Mouse (Mus musculus): Measurements from ENCODE around the gene Sec23a. TPM values are rescaled to one million over a fixed set of nuclear protein-coding genes. Genes with fewer than 3 reads are reported as not detected.

Gene Sec23a
- total RNA-seq, 2 experiments from 2014 or later: 10.7 to 15.9 TPM

GRCm38 (mm10) chr12:59011275-59011843 lies 458 bp downstream of the Sec23a start:
- ATAC-seq (replicated peaks; ENCODE audit: low FRiP score, poor library complexity, severe bottlenecking): peak; percentile 60

GRCm38 (mm10) chr12:59010482-59010881 lies 1.3 kb downstream of the Sec23a start:
- no peak for ATAC-seq (replicated peaks; ENCODE audit: low FRiP score, poor library complexity, severe bottlenecking)

DNA sequence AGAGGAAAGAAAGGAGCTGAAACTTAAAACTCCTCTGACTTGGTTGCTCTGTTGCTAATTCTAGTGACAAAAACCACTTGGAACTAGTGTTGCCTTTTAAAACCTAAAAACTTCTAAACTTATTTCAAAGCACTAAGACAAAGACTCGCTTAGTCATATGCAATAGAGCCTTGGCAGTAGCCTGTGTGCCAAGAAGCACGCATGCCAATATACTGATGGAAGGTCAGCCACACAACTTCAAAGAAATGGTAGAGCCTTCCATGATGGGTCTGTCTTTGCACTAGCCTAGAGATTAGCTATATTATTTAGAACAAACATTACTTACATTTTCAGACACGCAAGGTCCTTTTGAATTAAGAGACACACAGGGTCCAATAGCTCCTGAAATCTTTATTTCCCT lies 26.1 kb downstream of the Sec23a start:
- ATAC-seq (replicated peaks; ENCODE audit: low FRiP score, poor library complexity, severe bottlenecking): no peak

DNA sequence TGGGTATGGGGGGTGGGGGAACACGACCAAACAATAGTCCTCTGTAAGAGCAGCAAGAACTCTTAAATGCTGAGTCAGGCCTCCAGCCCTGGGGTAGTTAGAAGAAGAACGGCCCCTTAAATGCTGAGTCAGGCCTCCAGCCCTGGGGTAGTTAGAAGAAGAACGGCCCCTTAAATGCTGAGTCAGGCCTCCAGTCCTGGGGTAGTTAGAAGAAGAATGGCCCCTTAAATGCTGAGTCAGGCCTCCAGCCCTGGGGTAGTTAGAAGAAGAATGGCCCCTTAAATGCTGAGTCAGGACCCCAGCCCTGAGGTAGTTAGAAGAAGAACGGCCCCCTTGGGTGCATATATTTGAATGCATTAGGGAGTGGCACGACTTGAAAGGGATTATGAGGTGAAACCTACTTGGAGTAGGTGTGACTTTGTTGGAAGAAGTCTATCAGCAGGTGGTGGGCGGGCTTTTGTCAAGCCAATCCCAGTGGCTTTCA lies 30.6 kb downstream of the Sec23a start:
- ATAC-seq (replicated peaks; ENCODE audit: low FRiP score, poor library complexity, severe bottlenecking): peak; percentile 83

DNA sequence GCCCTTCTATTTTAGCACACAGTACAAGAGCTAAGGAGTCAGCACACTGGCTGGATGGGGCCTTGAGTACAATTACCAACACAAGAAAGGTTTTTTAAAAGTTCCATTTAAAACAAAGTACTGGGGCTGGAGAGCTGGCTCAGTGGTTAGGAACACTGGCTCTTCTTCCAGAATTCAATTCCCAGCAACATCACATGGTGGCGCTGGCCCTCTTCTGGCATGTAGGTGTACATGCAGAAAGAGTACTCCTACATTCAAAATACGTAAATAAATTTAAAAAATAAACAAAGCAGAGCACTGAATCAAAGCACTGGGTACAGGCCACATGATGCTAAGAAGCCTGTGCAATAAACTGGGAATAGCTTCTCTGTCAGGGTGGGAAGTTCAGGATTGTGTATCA lies 34.9 kb downstream of the Sec23a start:
- no peak for ATAC-seq (replicated peaks; ENCODE audit: low FRiP score, poor library complexity, severe bottlenecking)

DNA sequence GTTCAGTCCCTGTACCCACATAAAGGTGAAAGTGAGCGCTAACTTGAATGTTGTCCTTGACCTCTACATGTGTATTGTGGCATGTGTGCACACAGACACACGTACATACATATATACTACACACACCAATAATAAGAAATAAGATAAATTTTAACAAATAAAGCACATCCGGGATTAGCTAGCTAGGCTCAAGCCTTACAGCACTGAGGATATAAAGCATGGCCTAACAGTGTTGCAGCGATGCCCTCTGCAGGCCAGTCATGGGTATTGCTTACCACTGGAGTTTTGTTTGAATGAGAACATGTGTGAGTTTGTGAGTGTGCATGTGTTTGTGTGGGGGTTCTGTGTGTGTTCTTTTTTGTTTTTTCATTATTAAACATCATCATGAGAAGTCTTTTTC lies 47.2 kb downstream of the Sec23a start:
- peak; percentile 70 for ATAC-seq (replicated peaks; ENCODE audit: low FRiP score, poor library complexity, severe bottlenecking)

DNA sequence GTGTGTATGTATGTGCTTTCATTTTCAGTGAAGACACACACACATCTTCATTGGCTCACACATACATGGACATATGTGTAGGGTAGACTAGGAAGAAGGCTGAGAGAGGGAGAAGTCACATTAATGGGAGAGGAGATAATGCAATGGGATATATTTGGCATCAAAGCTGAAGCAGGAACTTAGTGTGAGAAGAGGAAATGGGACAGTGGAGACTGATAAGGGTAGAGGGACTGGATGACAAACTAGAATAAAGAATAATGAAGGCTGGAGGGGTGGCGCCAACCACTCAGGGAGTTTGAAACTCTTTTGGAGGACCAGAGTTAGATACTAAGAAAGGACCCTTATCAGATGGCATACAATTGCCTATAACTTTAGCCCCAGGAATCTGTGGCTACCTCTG lies 51.0 kb downstream of the Sec23a start:
- no peak for ATAC-seq (replicated peaks; ENCODE audit: low FRiP score, poor library complexity, severe bottlenecking)

DNA sequence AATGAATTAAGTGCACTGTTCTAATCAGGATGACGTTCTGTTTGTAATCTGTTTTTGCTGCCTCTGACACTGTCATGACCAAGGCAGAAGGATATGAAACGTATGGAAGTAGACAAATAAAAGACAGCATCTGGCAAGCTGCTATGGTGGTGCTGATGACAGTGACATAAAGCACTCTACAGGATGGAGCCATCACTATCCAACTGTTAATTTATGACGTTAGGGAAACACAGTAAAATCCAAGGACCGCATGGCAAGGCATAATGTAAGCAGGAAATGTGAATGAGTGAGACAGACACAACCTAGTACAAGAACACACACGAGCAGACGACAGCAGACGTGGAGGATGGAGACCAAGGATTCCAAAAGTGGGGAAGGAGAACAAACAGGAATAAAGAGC lies 55.2 kb downstream of the Sec23a start:
- ATAC-seq (replicated peaks; ENCODE audit: low FRiP score, poor library complexity, severe bottlenecking): no peak

- no peak for ATAC-seq (replicated peaks; ENCODE audit: low FRiP score, poor library complexity, severe bottlenecking)
Observed at GRCm38 (mm10) chr12:58956162-58956561, 55.7 kb downstream of the Sec23a start.

DNA sequence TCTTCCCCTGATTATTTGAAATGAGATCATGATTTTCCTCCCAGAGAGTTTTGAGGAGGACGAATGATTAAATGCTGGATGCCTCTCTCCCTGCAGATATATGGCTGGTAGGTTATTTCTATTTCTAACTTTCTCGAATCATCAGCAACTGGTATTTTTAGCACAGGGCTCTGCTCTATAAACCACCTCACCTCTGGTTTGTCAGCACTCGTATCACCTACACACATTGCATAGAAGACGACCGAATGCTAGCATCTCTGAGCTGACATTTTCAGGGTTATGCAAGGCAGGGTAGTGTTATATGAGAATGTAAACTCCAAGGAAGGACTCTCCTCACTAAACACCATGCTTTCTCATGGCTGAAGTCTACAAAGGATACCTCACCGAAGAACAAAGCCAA lies 63.9 kb downstream of the Sec23a start:
- ATAC-seq (replicated peaks; ENCODE audit: low FRiP score, poor library complexity, severe bottlenecking): no peak

- ATAC-seq (replicated peaks; ENCODE audit: low FRiP score, poor library complexity, severe bottlenecking): peak; percentile 67; the same call in 1 of the 2 replicates
Observed at GRCm38 (mm10) chr12:58947231-58947630, 64.6 kb downstream of the Sec23a start.

DNA sequence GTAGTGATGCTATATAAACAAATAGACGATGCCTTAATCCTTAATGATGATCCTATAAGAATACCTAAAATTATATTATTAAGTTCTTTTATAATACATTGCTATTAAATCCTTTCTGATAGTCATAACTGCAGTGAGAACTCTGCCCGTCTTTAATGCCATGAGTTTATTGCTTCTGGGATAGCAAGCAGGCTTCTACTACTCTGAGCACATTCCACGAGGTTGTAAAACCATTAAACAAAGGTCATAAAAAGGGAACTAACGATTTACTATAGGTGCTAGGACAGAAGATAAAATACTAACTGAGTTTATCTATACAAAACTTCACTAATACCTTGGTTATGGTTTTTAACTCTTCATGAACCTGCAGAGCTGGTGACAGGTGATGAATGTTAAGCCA lies 69.3 kb downstream of the Sec23a start:
- ATAC-seq (replicated peaks; ENCODE audit: low FRiP score, poor library complexity, severe bottlenecking): no peak

GRCm38 (mm10) chr12:58934580-58934979 lies 77.2 kb downstream of the Sec23a start:
- no peak for ATAC-seq (replicated peaks; ENCODE audit: low FRiP score, poor library complexity, severe bottlenecking)

DNA sequence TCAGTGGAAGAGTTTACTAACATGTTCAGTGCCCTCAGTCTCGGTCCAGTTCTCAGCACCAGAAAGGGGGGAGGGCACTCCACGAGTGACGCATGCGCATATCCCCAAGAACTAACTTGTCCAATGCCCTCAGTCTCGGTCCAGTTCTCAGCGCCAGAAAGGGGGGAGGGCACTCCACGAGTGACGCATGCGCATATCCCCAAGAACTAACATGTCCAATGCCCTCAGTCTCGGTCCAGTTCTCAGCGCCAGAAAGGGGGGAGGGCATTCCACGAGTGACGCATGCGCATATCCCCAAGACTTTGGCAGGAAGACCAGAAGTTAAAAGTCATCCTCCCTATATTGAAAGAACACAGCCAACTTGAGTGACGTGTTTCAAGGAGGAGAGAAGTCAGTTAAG lies 86.8 kb downstream of the Sec23a start:
- no peak for ATAC-seq (replicated peaks; ENCODE audit: low FRiP score, poor library complexity, severe bottlenecking)

- no peak for ATAC-seq (replicated peaks; ENCODE audit: low FRiP score, poor library complexity, severe bottlenecking)
Observed at GRCm38 (mm10) chr12:58924025-58924424, 87.8 kb downstream of the Sec23a start.

DNA sequence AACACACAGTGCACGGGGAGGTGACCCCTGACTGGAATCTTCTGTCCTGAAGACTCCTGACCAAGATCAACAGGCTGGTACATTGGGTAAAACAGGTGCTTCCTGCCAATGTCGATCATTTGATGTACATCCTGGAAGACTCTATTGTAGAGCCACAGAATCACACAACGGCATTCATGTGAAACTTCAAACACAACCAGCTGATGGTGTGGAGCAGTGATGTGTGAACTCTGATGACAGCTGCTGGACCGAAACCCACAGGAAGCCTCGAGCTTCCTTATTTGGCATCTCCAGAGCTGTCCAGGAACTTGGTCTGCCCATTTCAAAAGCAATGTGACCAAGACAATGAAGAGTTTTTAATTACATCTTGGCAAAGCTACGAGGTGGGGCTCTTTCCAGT lies 91.0 kb downstream of the Sec23a start:
- no peak for ATAC-seq (replicated peaks; ENCODE audit: low FRiP score, poor library complexity, severe bottlenecking)

DNA sequence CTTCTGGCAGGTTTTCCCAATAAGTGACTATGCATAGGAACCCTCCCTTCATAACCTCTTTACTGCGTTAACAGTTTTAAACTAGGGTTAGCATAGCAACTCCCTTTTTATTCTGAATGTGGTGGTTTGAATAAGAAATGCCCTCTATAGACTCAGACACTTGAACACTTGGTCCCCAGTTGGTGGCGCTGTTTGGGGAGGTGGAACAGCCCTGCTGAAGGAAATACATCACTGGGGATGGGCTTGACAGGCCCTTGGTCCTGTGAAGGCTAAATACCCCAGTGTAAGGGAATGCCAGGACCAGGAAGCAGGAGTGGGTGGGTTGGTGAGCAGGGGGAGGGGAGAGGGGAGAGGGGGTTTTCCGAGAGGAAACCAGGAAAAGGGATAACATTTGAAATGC lies 92.3 kb downstream of the Sec23a start:
- ATAC-seq (replicated peaks; ENCODE audit: low FRiP score, poor library complexity, severe bottlenecking): no peak

- ATAC-seq (replicated peaks; ENCODE audit: low FRiP score, poor library complexity, severe bottlenecking): no peak
Observed at GRCm38 (mm10) chr12:58909826-58910225, 102.0 kb downstream of the Sec23a start.
